Mouse (Mus musculus): Measurements from ENCODE around the gene Cecr2. TPM values are rescaled to one million over a fixed set of nuclear protein-coding genes. Genes with fewer than 3 reads are reported as not detected.

The Cecr2 gene
- polyA plus RNA-seq (2015; fragmentation: Illumina TruSeq; extraction: RNeasy Lipid Tissue Mini Kit (QIAGEN cat#74804); ENCODE audit: low read depth, low replicate concordance), result 2.8 TPM

DNA sequence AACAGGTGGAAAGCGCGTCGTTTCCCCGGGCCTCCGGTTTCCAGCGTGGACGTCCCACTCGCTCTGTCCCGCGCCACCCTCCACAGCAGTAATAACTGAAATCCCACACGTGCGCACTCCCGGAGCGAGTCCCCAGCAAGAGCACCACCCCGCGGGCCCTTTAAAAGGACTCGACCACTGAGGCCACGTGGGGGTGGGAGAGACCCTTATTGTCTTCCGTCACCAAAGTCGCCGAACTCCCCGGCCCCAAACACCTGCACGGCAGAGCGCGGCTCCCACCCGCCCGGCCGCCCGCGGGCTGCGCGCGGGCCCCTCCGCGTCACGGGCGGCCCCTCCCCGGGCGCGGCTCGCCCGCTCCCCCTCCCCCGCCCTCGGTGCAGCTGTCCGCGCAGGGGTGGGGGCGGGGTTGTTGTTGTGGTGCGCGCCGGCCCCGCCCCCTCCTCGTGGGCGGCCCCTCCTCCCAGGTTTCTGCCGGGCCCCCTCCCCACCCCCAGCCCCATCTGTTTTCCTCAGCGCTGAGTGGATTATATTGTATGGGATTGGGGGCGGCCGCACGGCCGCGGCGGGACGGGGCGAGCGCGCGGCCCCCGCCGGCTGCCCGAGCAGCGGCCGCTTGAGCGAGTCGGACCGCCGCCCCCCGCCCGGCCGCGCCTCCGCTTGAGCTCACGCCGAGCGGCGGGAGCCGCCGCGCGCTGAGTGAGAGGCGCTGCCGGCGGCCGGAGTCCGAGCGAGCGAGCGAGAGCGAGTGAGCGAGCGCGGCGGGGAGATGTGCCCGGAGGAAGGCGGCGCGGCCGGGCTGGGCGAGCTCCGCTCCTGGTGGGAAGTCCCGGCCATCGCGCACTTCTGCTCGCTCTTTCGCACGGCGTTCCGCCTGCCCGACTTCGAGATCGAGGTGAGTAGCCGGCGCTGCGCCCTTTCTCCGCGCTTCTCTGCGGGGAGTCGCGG is at the start of gene Cecr2:
TSS of gene Cecr2 (plus strand) at position 554 of the 945 bp plus-strand sequence.

DNA sequence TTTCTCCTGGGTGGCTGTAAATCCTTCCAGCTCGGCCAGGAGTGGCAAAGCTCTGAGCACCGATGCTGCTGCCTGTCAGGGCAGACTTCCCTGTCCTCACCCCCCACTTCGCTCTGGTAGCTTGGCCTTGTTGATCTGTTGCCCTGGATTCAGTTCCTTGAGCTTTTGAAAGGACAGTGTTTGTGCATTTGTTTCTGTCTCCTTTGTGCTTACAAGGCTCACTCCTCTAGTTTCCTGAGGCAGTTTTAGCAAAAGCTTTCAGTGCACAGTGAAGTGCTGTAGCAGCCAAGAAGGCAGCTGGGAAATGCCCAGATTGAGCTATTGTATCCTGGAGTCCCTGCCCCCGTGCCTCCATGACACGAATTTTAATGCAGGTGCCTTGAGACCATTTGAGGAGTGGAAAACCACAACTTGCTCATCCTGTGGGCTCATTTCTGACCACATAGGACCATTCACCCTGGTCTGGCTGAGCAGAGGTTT is 107.0 kb downstream of the Cecr2 start, which contains the start of gene Slc25a18:
TSS of gene Slc25a18 (plus strand) at position 430 of the 480 bp plus-strand sequence.

Other genes with a start within 250 kb of the Cecr2 start
- 11.5 TPM for gene Il17ra, start 203.1 kb upstream of the Cecr2 start, polyA plus RNA-seq (2015; fragmentation: Illumina TruSeq; extraction: RNeasy Lipid Tissue Mini Kit (QIAGEN cat#74804); ENCODE audit: low read depth, low replicate concordance)
- 29.2 TPM for gene Tmem121b, start 172.6 kb upstream of the Cecr2 start, polyA plus RNA-seq (2015; fragmentation: Illumina TruSeq; extraction: RNeasy Lipid Tissue Mini Kit (QIAGEN cat#74804); ENCODE audit: low read depth, low replicate concordance)
- 33.6 TPM for gene Hdhd5, start 135.1 kb upstream of the Cecr2 start, polyA plus RNA-seq (2015; fragmentation: Illumina TruSeq; extraction: RNeasy Lipid Tissue Mini Kit (QIAGEN cat#74804); ENCODE audit: low read depth, low replicate concordance)
- gene Slc25a18, start 107.2 kb downstream of the Cecr2 start, polyA plus RNA-seq (2015; fragmentation: Illumina TruSeq; extraction: RNeasy Lipid Tissue Mini Kit (QIAGEN cat#74804); ENCODE audit: low read depth, low replicate concordance), result 90.7 TPM
- 775 TPM for gene Atp6v1e1, start 156.4 kb downstream of the Cecr2 start, polyA plus RNA-seq (2015; fragmentation: Illumina TruSeq; extraction: RNeasy Lipid Tissue Mini Kit (QIAGEN cat#74804); ENCODE audit: low read depth, low replicate concordance)
- 39.7 TPM for gene Bcl2l13, start 169.8 kb downstream of the Cecr2 start, polyA plus RNA-seq (2015; fragmentation: Illumina TruSeq; extraction: RNeasy Lipid Tissue Mini Kit (QIAGEN cat#74804); ENCODE audit: low read depth, low replicate concordance)